Mouse (Mus musculus) CH12.LX (cell line): Measurements from ENCODE around the gene Susd3. TPM values are rescaled to one million over a fixed set of nuclear protein-coding genes. Genes with fewer than 3 reads are reported as not detected.

Source experiments
- DNase-seq: peaks from one replicate; pipeline ENCODE4 v3.0.0-alpha.2; 2013; ENCODE audit errors: extremely low read depth
- H3K27ac ChIP-seq: 2 replicates; pipeline ENCODE4 v1.5.1; 2012; ENCODE audit warnings: low read depth, mild to moderate bottlenecking, control low read depth, moderate library complexity; ENCODE audit not compliant: insufficient read depth
- H3K27me3 ChIP-seq: replicated peaks from 2 replicates; pipeline ENCODE3; 2012; ENCODE audit warnings: inconsistent platforms
- H3K36me3 ChIP-seq, 2 experiments: replicated peaks in 1 of 2; 2 replicates each; pipeline versions ENCODE3 to v1.6.1; 2012; ENCODE audit warnings: inconsistent platforms in 1 of 2, low read length in 1 of 2, mild to moderate bottlenecking in 1 of 2, mixed read lengths in 1 of 2, moderate library complexity in 1 of 2; ENCODE audit not compliant: control insufficient read depth in 1 of 2, insufficient read depth in 1 of 2
- H3K4me1 ChIP-seq, 2 experiments: 2 replicates each; pipeline ENCODE4 v1.6.1; 2012; ENCODE audit warnings: inconsistent platforms in 1 of 2, moderate library complexity in 1 of 2; ENCODE audit not compliant: insufficient read depth in 2 of 2, control insufficient read depth in 1 of 2
- H3K4me2 ChIP-seq: 2 replicates; pipeline ENCODE4 v1.6.1; 2012; ENCODE audit warnings: low read depth, mild to moderate bottlenecking, control low read depth; ENCODE audit not compliant: poor library complexity, insufficient read depth, severe bottlenecking
- H3K4me3 ChIP-seq, 3 experiments: fragments of 150-350 bp in 1 of 3; sonication (generic) in 1 of 3; replicated peaks in 1 of 3; 2 replicates each; pipeline versions ENCODE3 to v1.5.1; 2011 to 2012; ENCODE audit warnings: low read depth in 2 of 3, low read length in 2 of 3, mild to moderate bottlenecking in 2 of 3, moderate library complexity in 2 of 3, control low read depth in 1 of 3, improper control_type of control experiment in 1 of 3, inconsistent platforms in 1 of 3, mixed read lengths in 1 of 3; ENCODE audit not compliant: poor library complexity in 1 of 3
- H3K79me2 ChIP-seq: replicated peaks from 2 replicates; pipeline ENCODE4 v1.6.1; 2012; ENCODE audit warnings: mild to moderate bottlenecking, moderate library complexity; ENCODE audit not compliant: control insufficient read depth, poor library complexity, insufficient read depth, severe bottlenecking; ENCODE audit errors: extremely low read depth
- H3K9ac ChIP-seq: 2 replicates; pipeline ENCODE4 v1.6.1; 2012; ENCODE audit warnings: low read depth, mild to moderate bottlenecking, control low read depth, moderate library complexity; ENCODE audit not compliant: insufficient read depth
- H3K9me3 ChIP-seq: replicated peaks from 2 replicates; pipeline ENCODE3; 2012; ENCODE audit warnings: low read length, inconsistent platforms, mixed read lengths
- CTCF ChIP-seq, 2 experiments: IDR thresholded peaks in 1 of 2; conservative IDR thresholded peaks in 1 of 2; 2 replicates each; pipeline ENCODE4 v1.5.1; 2011 to 2012; ENCODE audit warnings: low read depth in 2 of 2, low read length in 2 of 2, improper control_type of control experiment in 1 of 2, inconsistent platforms in 1 of 2, mild to moderate bottlenecking in 1 of 2, moderate library complexity in 1 of 2
- ELF1 ChIP-seq: IDR thresholded peaks from 2 replicates; pipeline ENCODE4 v1.6.1; 2014; ENCODE audit warnings: low read depth, mild to moderate bottlenecking, inconsistent platforms, low read length, improper control_type of control experiment
- EP300 ChIP-seq: IDR thresholded peaks from 2 replicates; pipeline ENCODE4 v1.6.1; 2011; ENCODE audit warnings: low read length, improper control_type of control experiment
- ETS1 ChIP-seq: conservative IDR thresholded peaks from 2 replicates; pipeline ENCODE4 v1.6.1; 2012; ENCODE audit warnings: low read depth, mild to moderate bottlenecking, inconsistent platforms, low read length, improper control_type of control experiment, moderate library complexity
- KAT2A ChIP-seq: IDR thresholded peaks from 2 replicates; pipeline ENCODE4 v1.6.1; 2012; ENCODE audit warnings: low read length, improper control_type of control experiment, inconsistent platforms; ENCODE audit not compliant: insufficient replicate concordance
- MEF2A ChIP-seq: IDR thresholded peaks from 2 replicates; pipeline ENCODE4 v1.6.1; 2014; ENCODE audit warnings: low read depth, mild to moderate bottlenecking, inconsistent platforms, low read length, improper control_type of control experiment, borderline replicate concordance
- MXI1 ChIP-seq: IDR thresholded peaks from 2 replicates; pipeline ENCODE4 v1.6.1; 2011; ENCODE audit warnings: mild to moderate bottlenecking, low read depth, low read length, improper control_type of control experiment
- MYC ChIP-seq: IDR thresholded peaks from 2 replicates; pipeline ENCODE4 v1.6.1; 2011; ENCODE audit warnings: low read depth, mild to moderate bottlenecking, improper control_type of control experiment, low read length
- NELFE ChIP-seq: IDR thresholded peaks from 2 replicates; pipeline ENCODE4 v1.6.1; 2011; ENCODE audit warnings: low read depth, low read length, improper control_type of control experiment
- POLR2AphosphoS2 ChIP-seq: IDR thresholded peaks from 2 replicates; pipeline ENCODE4 v1.6.1; 2011; ENCODE audit warnings: low read depth, low read length, improper control_type of control experiment
- SIN3A ChIP-seq: IDR thresholded peaks from 2 replicates; pipeline ENCODE4 v1.6.1; 2012; ENCODE audit warnings: low read length, improper control_type of control experiment, inconsistent platforms
- SMC3 ChIP-seq: IDR thresholded peaks from 2 replicates; pipeline ENCODE4 v1.6.1; 2011; ENCODE audit warnings: low read depth, low read length, improper control_type of control experiment
- TBP ChIP-seq: conservative IDR thresholded peaks from 2 replicates; pipeline ENCODE4 v1.6.1; 2011; ENCODE audit warnings: low read depth, low read length, improper control_type of control experiment
- UBTF ChIP-seq: IDR thresholded peaks from 2 replicates; pipeline ENCODE4 v1.6.1; 2012; ENCODE audit warnings: low read depth, mild to moderate bottlenecking, inconsistent platforms, low read length, improper control_type of control experiment, moderate library complexity
- USF1 ChIP-seq: IDR thresholded peaks from 2 replicates; pipeline ENCODE4 v1.6.1; 2014; ENCODE audit warnings: low read depth, mild to moderate bottlenecking, inconsistent platforms, low read length, improper control_type of control experiment
- ZC3H11A ChIP-seq: IDR thresholded peaks from 2 replicates; pipeline ENCODE4 v1.6.1; 2012; ENCODE audit warnings: low read depth, mild to moderate bottlenecking, inconsistent platforms, low read length, improper control_type of control experiment
- ZKSCAN1 ChIP-seq: IDR thresholded peaks from 2 replicates; pipeline ENCODE4 v1.6.1; 2012; ENCODE audit warnings: low read depth, inconsistent platforms, low read length, improper control_type of control experiment, borderline replicate concordance
- dilution Hi-C: fragments of 300-500 bp; cut with MboI; formaldehyde crosslinking; loops from 2 replicates; pipeline ENCODE4 v1.14.3; 2020; ENCODE audit warnings: low sequenced_read_pairs; ENCODE audit not compliant: extremely low pct_unique_long_range_greater_than_20kb, extremely low pct_ligation_motif_present
- in situ Hi-C: fragments of 300-500 bp; cut with MboI; formaldehyde crosslinking; loops from 3 replicates; pipeline ENCODE4 v1.14.3; 2019; ENCODE audit warnings: low sequenced_read_pairs, low pct_ligation_motif_present, low pct_unique_long_range_greater_than_20kb, mixed read lengths
- polyA plus RNA-seq: library from polyadenylated mRNA; unstranded; fragments of >175 nt; gene quantifications from 2 replicates; pipeline ENCODE4 v1.2.1, GENCODE M21; 2012; ENCODE audit warnings: low read depth; ENCODE audit not compliant: insufficient read length
- total RNA-seq, 2 experiments: library from RNA; depleted of rRNA; stranded (reverse); fragments of 300-350 nt in 1 of 2; fragments of >200 nt in 1 of 2; gene quantifications; 2 replicates each; pipeline ENCODE4 v1.2.3; 2012 to 2014

Susd3 gene
- total and polyA plus RNA-seq, 3 experiments = 6.0 to 19.0 (median 12.0) TPM

GRCm38 (mm10) chr13:49238737-49239136 is 9.8 kb downstream of the Susd3 start:
- no peaks in the 10 kb centered on the region for H3K27me3 ChIP-seq
- DNase-seq = no peak
- dilution Hi-C loops (no loop called here), in situ Hi-C loops (no loop called here)
- H3K4me3 ChIP-seq = no peak overlapping the region
- no peak overlapping the region for H3K9ac ChIP-seq
- TF ChIP-seq SIN3A = no peak
- no peak for TF ChIP-seq ZC3H11A
- no peak for TF ChIP-seq MEF2A
- TF ChIP-seq ZKSCAN1 = no peak
- TF ChIP-seq NELFE = no peak
- TF ChIP-seq POLR2AphosphoS2 = no peak
- no peak for TF ChIP-seq KAT2A
- TF ChIP-seq TBP = no peak
- TF ChIP-seq USF1 = no peak
- no peak for TF ChIP-seq SMC3
- TF ChIP-seq ELF1 = no peak
- peaks cover 6 to 46% of the 10 kb centered on the region in 2 experiments for H3K36me3 ChIP-seq
- H3K79me2 ChIP-seq = no peaks in the 10 kb centered on the region
- peaks cover 9% of the 10 kb centered on the region for H3K9me3 ChIP-seq
- H3K4me1 ChIP-seq = peaks cover 14 to 42% of the 10 kb centered on the region in 2 experiments
- H3K27ac ChIP-seq = no peak overlapping the region
- no peak overlapping the region for H3K4me2 ChIP-seq

DNA sequence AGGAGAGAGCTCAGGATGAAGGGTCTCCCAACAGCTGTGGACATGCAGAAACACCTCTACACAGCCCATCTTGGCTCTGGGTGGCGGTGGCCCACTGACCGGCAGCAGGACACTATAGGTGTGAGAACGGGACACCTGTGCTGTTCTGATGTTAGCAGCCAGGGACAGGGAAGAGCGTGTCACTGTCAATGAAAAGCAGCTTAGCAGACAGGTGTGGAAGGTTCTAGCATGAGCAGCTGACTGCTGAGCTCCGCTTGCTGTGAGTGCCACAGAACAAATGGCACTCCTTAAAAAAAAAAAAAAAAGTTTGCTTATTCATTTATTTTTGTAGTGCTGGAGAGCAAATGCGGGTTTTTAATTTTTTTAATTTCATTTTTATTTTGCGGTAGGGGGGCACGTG is 10.9 kb downstream of the Susd3 start:
- Histone ChIP-seq H3K36me3 (peaks cover 6 to 46% of the 10 kb centered on the region in 2 experiments), H3K27ac (no peak overlapping the region), H3K79me2 (no peaks in the 10 kb centered on the region), H3K9ac (no peak overlapping the region), H3K4me1 (peaks cover 9 to 33% of the 10 kb centered on the region in 2 experiments), H3K9me3 (peaks cover 9% of the 10 kb centered on the region), H3K27me3 (no peaks in the 10 kb centered on the region), H3K4me3 (no peak overlapping the region), H3K4me2 (no peak overlapping the region)
- dilution Hi-C loops (no loop called here), in situ Hi-C loops (no loop called here)
- TF ChIP-seq EP300 (no peak), CTCF (conservative IDR thresholded peaks at IDR 0.05 in 1 of 2, IDR thresholded peaks at IDR 0.05 in 1 of 2; ENCODE audit: low read depth in 2 of 2, low read length in 2 of 2) (no peak), ETS1 (no peak), UBTF (no peak), MXI1 (no peak), ELF1 (no peak), MYC (no peak)
- DNase-seq = no peak
